Mouse (Mus musculus) hindbrain, embryonic 14.5 days (tissue): ENCODE results near the gene Kcnk1. TPM values are rescaled to one million over a fixed set of nuclear protein-coding genes. Genes with fewer than 3 reads are reported as not detected.

ENCODE experiments used
- ATAC-seq: fragments of 200-750 bp; cut with Nextera tagmentation; 2 replicates; pipeline ENCODE4 v1.8.0; 2017; ENCODE audit warnings: moderate number of reproducible peaks, mild to moderate bottlenecking, moderate TSS enrichment, moderate library complexity; ENCODE audit not compliant: low FRiP score
- DNase-seq: peaks from one replicate; pipeline ENCODE4 v3.0.0-alpha.2; 2015; ENCODE audit warnings: low spot score
- H3K27ac ChIP-seq: fragments of 300-500 bp; sonication (generic); 2 replicates; pipeline ENCODE4 v1.5.1; 2014; ENCODE audit warnings: mild to moderate bottlenecking, moderate library complexity
- H3K27me3 ChIP-seq: fragments of 300-500 bp; sonication (generic); 2 replicates; pipeline ENCODE4 v1.6.1; 2014; ENCODE audit warnings: mild to moderate bottlenecking, low read length, mixed read lengths; ENCODE audit not compliant: control insufficient read depth, insufficient read depth
- H3K36me3 ChIP-seq: fragments of 300-500 bp; sonication (generic); replicated peaks from 2 replicates; pipeline ENCODE4 v1.6.1; 2014; ENCODE audit not compliant: control insufficient read depth, insufficient read depth
- H3K4me1 ChIP-seq: fragments of 300-500 bp; sonication (generic); replicated peaks from 2 replicates; pipeline ENCODE4 v1.6.1; 2014; ENCODE audit warnings: antibody characterized with exemption, low read length, mixed read lengths; ENCODE audit not compliant: control insufficient read depth, insufficient read depth
- H3K4me2 ChIP-seq: fragments of 300-500 bp; sonication (generic); replicated peaks from 2 replicates; pipeline ENCODE4 v1.6.1; 2014; ENCODE audit warnings: mild to moderate bottlenecking, moderate library complexity
- H3K4me3 ChIP-seq: fragments of 300-500 bp; sonication (generic); replicated peaks from 2 replicates; pipeline ENCODE4 v1.5.1; 2014; ENCODE audit warnings: mild to moderate bottlenecking, low read length
- H3K9ac ChIP-seq: fragments of 300-500 bp; sonication (generic); 2 replicates; pipeline ENCODE4 v1.6.1; 2014
- H3K9me3 ChIP-seq: fragments of 300-500 bp; sonication (generic); 2 replicates; pipeline ENCODE4 v1.6.1; 2016; ENCODE audit warnings: low read length; ENCODE audit not compliant: control insufficient read depth
- WGBS: fragments of 180-500 bp; shearing (Covaris S2); extraction: QIAGEN DNeasy Blood & Tissue Kit; methylation state at CpG from one replicate; pipeline ENCODE4 v1.1.7; 2014; 5-methylcytosine and 5-hydroxymethylcytosine counted together
- polyA plus RNA-seq: library from polyadenylated mRNA; unstranded; fragments of >200 nt; fragmentation: Nextera tagmentation; extraction: Ambion mirVana; gene quantifications from 2 replicates; pipeline ENCODE4 v1.2.1, GENCODE M21; 2014

The Kcnk1 gene
- polyA plus RNA-seq, 1 experiment from 2014 or later, result 20.8 TPM

- H3K9ac ChIP-seq, result no peak overlapping the region
- no peak overlapping the region for H3K4me2 ChIP-seq
- 61% methylated on average over 9 of the region's 9 CpGs for WGBS
- ATAC-seq (0 out of 2 replicates have a peak, but pooled peaks have one; percentile 6), DNase-seq (no peak)
- no peaks in the 10 kb centered on the region for H3K27me3 ChIP-seq
- no peaks in the 10 kb centered on the region for H3K9me3 ChIP-seq
- no peaks in the 10 kb centered on the region for H3K36me3 ChIP-seq
- peaks cover 13% of the 10 kb centered on the region for H3K4me1 ChIP-seq
- H3K27ac ChIP-seq, result peak overlapping the region; percentile 34; the same call in 1 of the 2 replicates
- no peak overlapping the region for H3K4me3 ChIP-seq
Observed at GRCm38 (mm10) chr8:126063832-126064409, 69.0 kb downstream of the Kcnk1 start.

GRCm38 (mm10) chr8:126064587-126065145 lies 69.7 kb downstream of the Kcnk1 start:
- DNase-seq (no peak), ATAC-seq (no peak)
- H3K4me3 ChIP-seq, result no peak overlapping the region
- WGBS, result 25% methylated on average over 8 of the region's 8 CpGs
- no peaks in the 10 kb centered on the region for H3K36me3 ChIP-seq
- no peak overlapping the region for H3K4me2 ChIP-seq
- peak overlapping the region; percentile 55 for H3K27ac ChIP-seq
- H3K27me3 ChIP-seq, result no peaks in the 10 kb centered on the region
- H3K4me1 ChIP-seq, result peaks cover 13% of the 10 kb centered on the region
- no peaks in the 10 kb centered on the region for H3K9me3 ChIP-seq
- H3K9ac ChIP-seq, result no peak overlapping the region

- Histone ChIP-seq H3K27ac (no peak overlapping the region), H3K9me3 (no peaks in the 10 kb centered on the region), H3K4me1 (peaks cover 13% of the 10 kb centered on the region), H3K4me2 (no peak overlapping the region), H3K27me3 (no peaks in the 10 kb centered on the region), H3K4me3 (no peak overlapping the region), H3K9ac (no peak overlapping the region), H3K36me3 (no peaks in the 10 kb centered on the region)
- 69% methylated on average over 6 of the region's 6 CpGs for WGBS
- ATAC-seq (no peak), DNase-seq (no peak)
Observed at GRCm38 (mm10) chr8:126067306-126067705, 72.3 kb downstream of the Kcnk1 start.

GRCm38 (mm10) chr8:126068136-126068535 lies 73.2 kb downstream of the Kcnk1 start:
- Histone ChIP-seq H3K4me1 (peaks cover 19% of the 10 kb centered on the region), H3K36me3 (no peaks in the 10 kb centered on the region), H3K4me3 (no peak overlapping the region), H3K9ac (no peak overlapping the region), H3K9me3 (no peaks in the 10 kb centered on the region), H3K4me2 (no peak overlapping the region), H3K27ac (no peak overlapping the region), H3K27me3 (no peaks in the 10 kb centered on the region)
- 64% methylated on average over 6 of the region's 6 CpGs for WGBS
- DNase-seq, result no peak
- ATAC-seq, result no peak

GRCm38 (mm10) chr8:126072678-126073077 lies 77.7 kb downstream of the Kcnk1 start:
- Histone ChIP-seq H3K9ac (no peak overlapping the region; the same call in 1 of the 2 replicates), H3K4me2 (peak overlapping the region; percentile 32), H3K4me3 (no peak overlapping the region), H3K9me3 (no peaks in the 10 kb centered on the region), H3K36me3 (no peaks in the 10 kb centered on the region), H3K27me3 (no peaks in the 10 kb centered on the region), H3K4me1 (peaks cover 19% of the 10 kb centered on the region), H3K27ac (peak overlapping the region; percentile 58; the same call in 1 of the 2 replicates)
- DNase-seq, result no peak
- no peak for ATAC-seq
- WGBS, result 20% methylated on average over 5 of the region's 5 CpGs

- WGBS, result 17% methylated on average over 7 of the region's 7 CpGs
- H3K27ac ChIP-seq, result peak overlapping the region; percentile 58; the same call in 1 of the 2 replicates
Observed at GRCm38 (mm10) chr8:126073141-126073740, 78.3 kb downstream of the Kcnk1 start.

GRCm38 (mm10) chr8:126074111-126074510 lies 79.1 kb downstream of the Kcnk1 start:
- DNase-seq, result no peak
- no peak for ATAC-seq
- WGBS, result 75% methylated on average over 1 of the region's 1 CpGs

More at GRCm38 (mm10) chr8:126073141-126073740, 78.3 kb downstream of the Kcnk1 start:
- Histone ChIP-seq H3K9me3 (no peaks in the 10 kb centered on the region), H3K4me1 (peaks cover 13% of the 10 kb centered on the region), H3K9ac (no peak overlapping the region; the same call in 1 of the 2 replicates), H3K36me3 (no peaks in the 10 kb centered on the region), H3K4me3 (no peak overlapping the region), H3K4me2 (peak overlapping the region; percentile 32), H3K27me3 (no peaks in the 10 kb centered on the region)
- DNase-seq (peak; percentile 58), ATAC-seq (peak; percentile 43; the same call in 1 of the 2 replicates)

GRCm38 (mm10) chr8:126075400-126075799 lies 80.4 kb downstream of the Kcnk1 start:
- H3K9ac ChIP-seq, result no peak overlapping the region
- no peak overlapping the region for H3K4me2 ChIP-seq
- no peaks in the 10 kb centered on the region for H3K9me3 ChIP-seq
- DNase-seq (peak; percentile 79), ATAC-seq (no peak; the same call in 1 of the 2 replicates)
- H3K36me3 ChIP-seq, result no peaks in the 10 kb centered on the region
- no peak overlapping the region for H3K27ac ChIP-seq
- H3K27me3 ChIP-seq, result no peaks in the 10 kb centered on the region
- no peak overlapping the region for H3K4me3 ChIP-seq
- peaks cover 11% of the 10 kb centered on the region for H3K4me1 ChIP-seq
- WGBS, result 14% methylated on average over 10 of the region's 10 CpGs

More at GRCm38 (mm10) chr8:126074111-126074510, 79.1 kb downstream of the Kcnk1 start:
- peaks cover 11% of the 10 kb centered on the region for H3K4me1 ChIP-seq
- H3K36me3 ChIP-seq, result no peaks in the 10 kb centered on the region
- no peak overlapping the region for H3K9ac ChIP-seq
- no peak overlapping the region for H3K4me2 ChIP-seq
- H3K27ac ChIP-seq, result no peak overlapping the region
- no peaks in the 10 kb centered on the region for H3K9me3 ChIP-seq
- no peaks in the 10 kb centered on the region for H3K27me3 ChIP-seq
- H3K4me3 ChIP-seq, result no peak overlapping the region
